Mouse (Mus musculus): ENCODE measurements around the gene Cuedc1. TPM values are rescaled to one million over a fixed set of nuclear protein-coding genes. Genes with fewer than 3 reads are reported as not detected.

Cuedc1 gene
- polyA plus RNA-seq, 1 experiment, result 10.7 TPM

DNA sequence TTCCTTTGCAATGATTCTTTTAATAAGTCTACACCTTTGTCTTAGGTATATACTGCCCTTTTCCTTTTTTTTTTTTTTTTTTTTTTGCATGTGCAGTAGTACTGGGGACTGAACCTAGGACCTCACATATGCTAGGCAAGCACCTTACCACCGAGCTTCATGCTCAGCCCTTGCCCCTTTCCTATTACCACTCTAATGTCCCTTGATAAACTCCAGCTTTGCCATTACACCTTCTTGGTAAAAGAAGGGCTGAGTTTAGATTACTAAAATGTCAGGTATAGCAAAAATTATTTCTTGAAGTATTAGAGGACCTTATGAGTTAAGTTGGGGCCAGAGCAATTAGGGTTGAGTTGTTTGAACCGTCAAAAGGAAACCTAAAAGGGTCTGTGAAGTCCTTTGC is 42.1 kb upstream of the Cuedc1 start:
- Histone ChIP-seq H3K36me3 (ENCODE audit: control insufficient read depth, insufficient read depth, low read length) (peaks cover 8% of the 10 kb centered on the region), H3K27ac (ENCODE audit: insufficient read depth, low read length) (no peak overlapping the region), H3K4me1 (ENCODE audit: control insufficient read depth, insufficient read depth, insufficient read length) (no peaks in the 10 kb centered on the region), H3K27me3 (ENCODE audit: control insufficient read depth, insufficient read depth, low read length) (no peaks in the 10 kb centered on the region), H3K4me3 (ENCODE audit: extremely low read depth, insufficient read depth, insufficient read length) (no peak overlapping the region)
- DNase-seq (ENCODE audit: low read depth in 1 of 2, low spot score in 2 of 2), result no peak
- TF ChIP-seq POLR2A (IDR thresholded peaks at IDR 0.05; ENCODE audit: low read depth, low read length) (no peak), CTCF (IDR thresholded peaks at IDR 0.05; ENCODE audit: extremely low read depth, insufficient read depth, insufficient read length, insufficient replicate concordance) (no peak)
- 83% methylated on average over 2 of the region's 2 CpGs for WGBS

DNA sequence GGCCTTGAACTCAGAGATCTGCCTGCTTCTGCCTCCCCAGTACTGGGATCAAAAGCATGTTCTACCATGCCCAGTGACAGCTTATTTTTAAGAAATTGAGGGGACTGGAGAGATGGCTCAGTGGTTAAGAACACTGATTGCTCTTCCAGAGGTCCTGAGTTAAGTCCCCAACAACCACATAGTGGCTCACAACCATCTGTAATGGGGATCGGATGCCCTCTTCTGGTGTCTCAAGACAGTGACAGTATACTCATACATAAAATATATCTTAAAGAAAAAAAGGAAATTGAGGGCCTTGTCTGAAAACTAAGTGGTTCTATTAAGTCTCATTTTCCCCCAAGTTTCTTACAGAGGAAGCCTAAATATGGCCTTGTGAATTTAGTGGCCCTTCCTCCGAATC is 40.1 kb upstream of the Cuedc1 start:
- 0 out of 2 replicates have a peak, but pooled peaks cover 1% of the 10 kb centered on the region for H3K36me3 ChIP-seq (ENCODE audit: control insufficient read depth, insufficient read depth, low read length)
- no peaks in the 10 kb centered on the region for H3K27me3 ChIP-seq (ENCODE audit: control insufficient read depth, insufficient read depth, low read length)
- H3K4me1 ChIP-seq (ENCODE audit: control insufficient read depth, insufficient read depth, insufficient read length), result no peaks in the 10 kb centered on the region
- DNase-seq (ENCODE audit: low read depth in 1 of 2, low spot score in 2 of 2), result no peak
- no peak overlapping the region for H3K27ac ChIP-seq (ENCODE audit: insufficient read depth, low read length)
- WGBS, result 80% methylated on average over 2 of the region's 2 CpGs
- no peak for TF ChIP-seq POLR2A (IDR thresholded peaks at IDR 0.05; ENCODE audit: low read depth, low read length)
- TF ChIP-seq CTCF (IDR thresholded peaks at IDR 0.05; ENCODE audit: extremely low read depth, insufficient read depth, insufficient read length, insufficient replicate concordance), result no peak
- no peak overlapping the region for H3K4me3 ChIP-seq (ENCODE audit: extremely low read depth, insufficient read depth, insufficient read length)

DNA sequence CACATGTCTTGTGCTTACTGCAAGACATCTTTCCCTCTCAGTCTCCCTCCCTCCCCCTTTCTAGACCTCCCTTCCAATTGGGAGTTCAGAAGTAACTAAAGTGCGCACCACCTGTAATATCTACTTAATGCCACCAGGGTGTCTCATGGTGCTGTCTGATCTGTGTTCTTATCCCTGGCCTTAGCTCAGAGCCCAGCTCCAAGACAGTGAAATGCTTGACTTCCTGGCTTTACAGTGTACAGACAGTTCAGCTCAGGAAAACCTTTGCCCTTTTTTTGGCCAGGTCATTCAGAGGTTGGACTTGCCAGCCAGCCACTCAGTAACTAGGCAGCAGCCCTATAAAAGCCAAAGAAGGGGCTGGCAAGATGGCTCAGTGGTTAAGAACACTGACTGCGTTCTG is 38.7 kb upstream of the Cuedc1 start:
- WGBS, result 52% methylated on average over 2 of the region's 2 CpGs
- Histone ChIP-seq H3K36me3 (ENCODE audit: control insufficient read depth, insufficient read depth, low read length) (no peaks in the 10 kb centered on the region), H3K27me3 (ENCODE audit: control insufficient read depth, insufficient read depth, low read length) (no peaks in the 10 kb centered on the region), H3K4me1 (ENCODE audit: control insufficient read depth, insufficient read depth, insufficient read length) (no peaks in the 10 kb centered on the region), H3K27ac (ENCODE audit: insufficient read depth, low read length) (no peak overlapping the region), H3K4me3 (ENCODE audit: extremely low read depth, insufficient read depth, insufficient read length) (no peak overlapping the region)
- TF ChIP-seq CTCF (IDR thresholded peaks at IDR 0.05; ENCODE audit: extremely low read depth, insufficient read depth, insufficient read length, insufficient replicate concordance) (peak; percentile 63; the same call in 1 of the 2 replicates), POLR2A (IDR thresholded peaks at IDR 0.05; ENCODE audit: low read depth, low read length) (no peak)
- DNase-seq (ENCODE audit: low read depth in 1 of 2, low spot score in 2 of 2), result peak in 1 of 2 experiments; percentile 16

DNA sequence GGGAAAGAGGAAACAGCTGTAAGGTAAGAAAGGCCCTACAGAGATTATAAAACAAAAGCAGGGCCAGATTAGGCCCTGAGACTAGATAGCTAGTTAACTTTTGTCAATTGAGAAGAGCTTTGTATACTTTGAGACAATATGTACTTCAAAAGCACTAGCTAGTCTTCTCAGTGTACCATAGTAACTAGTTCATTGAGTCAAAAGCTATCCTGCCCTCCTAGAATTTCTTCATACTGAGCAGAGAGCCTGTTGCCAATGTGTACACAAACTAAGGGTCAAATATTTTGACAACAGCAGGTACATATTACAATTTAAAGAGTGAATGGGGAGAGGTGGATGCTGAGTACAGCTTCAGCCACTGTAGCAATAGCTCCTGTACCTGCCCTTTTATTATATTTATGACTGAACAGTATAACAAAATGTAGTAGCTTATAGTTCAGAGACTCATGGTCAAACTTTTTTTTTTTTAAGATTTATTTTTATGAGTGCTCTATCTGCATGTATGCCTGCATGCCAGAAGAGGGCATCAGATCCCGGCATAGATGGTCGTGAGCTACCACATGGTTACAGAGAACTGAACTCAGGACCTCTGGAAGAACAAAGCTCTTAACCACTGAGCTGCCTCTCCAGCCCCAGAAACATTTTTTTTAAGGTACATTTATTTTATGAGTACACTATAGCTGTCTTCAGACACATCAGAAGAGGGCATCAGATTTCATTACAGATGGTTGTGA is 35.8 kb upstream of the Cuedc1 start:
- no peaks in the 10 kb centered on the region for H3K36me3 ChIP-seq (ENCODE audit: control insufficient read depth, insufficient read depth, low read length)
- peak in 1 of 2 experiments; percentile 22 for DNase-seq (ENCODE audit: low read depth in 1 of 2, low spot score in 2 of 2)
- TF ChIP-seq POLR2A (IDR thresholded peaks at IDR 0.05; ENCODE audit: low read depth, low read length), result no peak
- peak; percentile 22; the same call in 1 of the 2 replicates for TF ChIP-seq CTCF (IDR thresholded peaks at IDR 0.05; ENCODE audit: extremely low read depth, insufficient read depth, insufficient read length, insufficient replicate concordance)
- no peaks in the 10 kb centered on the region for H3K4me1 ChIP-seq (ENCODE audit: control insufficient read depth, insufficient read depth, insufficient read length)
- no peak overlapping the region for H3K27ac ChIP-seq (ENCODE audit: insufficient read depth, low read length)
- WGBS, result 50% methylated on average over 2 of the region's 2 CpGs
- H3K27me3 ChIP-seq (ENCODE audit: control insufficient read depth, insufficient read depth, low read length), result no peaks in the 10 kb centered on the region
- H3K4me3 ChIP-seq (ENCODE audit: extremely low read depth, insufficient read depth, insufficient read length), result no peak overlapping the region

DNA sequence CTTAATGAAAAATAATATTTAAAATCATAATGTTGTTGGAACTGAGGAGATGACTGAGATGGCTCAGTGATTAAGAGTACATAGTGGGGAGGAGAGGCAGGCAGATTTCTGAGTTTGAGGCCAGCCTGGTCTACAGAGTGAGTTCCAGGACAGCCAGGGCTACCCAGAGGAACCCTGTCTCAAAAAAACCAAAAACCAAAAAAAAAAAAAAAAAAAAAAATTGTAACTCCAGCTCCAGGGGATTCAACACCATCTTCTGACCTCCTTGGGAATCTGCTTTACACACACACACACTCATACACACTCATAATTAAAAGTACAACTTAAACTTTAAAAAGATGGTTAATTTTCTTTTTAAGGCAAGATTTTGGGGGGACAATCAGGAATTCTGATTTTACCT is 32.1 kb upstream of the Cuedc1 start:
- Histone ChIP-seq H3K27me3 (ENCODE audit: control insufficient read depth, insufficient read depth, low read length) (peaks cover 4% of the 10 kb centered on the region; the same call in 1 of the 2 replicates), H3K4me1 (ENCODE audit: control insufficient read depth, insufficient read depth, insufficient read length) (peaks cover 9% of the 10 kb centered on the region), H3K36me3 (ENCODE audit: control insufficient read depth, insufficient read depth, low read length) (no peaks in the 10 kb centered on the region), H3K27ac (ENCODE audit: insufficient read depth, low read length) (no peak overlapping the region), H3K4me3 (ENCODE audit: extremely low read depth, insufficient read depth, insufficient read length) (no peak overlapping the region)
- no peak for TF ChIP-seq CTCF (IDR thresholded peaks at IDR 0.05; ENCODE audit: extremely low read depth, insufficient read depth, insufficient read length, insufficient replicate concordance)
- TF ChIP-seq POLR2A (IDR thresholded peaks at IDR 0.05; ENCODE audit: low read depth, low read length), result no peak
- no peak for DNase-seq (ENCODE audit: low read depth in 1 of 2, low spot score in 2 of 2)

DNA sequence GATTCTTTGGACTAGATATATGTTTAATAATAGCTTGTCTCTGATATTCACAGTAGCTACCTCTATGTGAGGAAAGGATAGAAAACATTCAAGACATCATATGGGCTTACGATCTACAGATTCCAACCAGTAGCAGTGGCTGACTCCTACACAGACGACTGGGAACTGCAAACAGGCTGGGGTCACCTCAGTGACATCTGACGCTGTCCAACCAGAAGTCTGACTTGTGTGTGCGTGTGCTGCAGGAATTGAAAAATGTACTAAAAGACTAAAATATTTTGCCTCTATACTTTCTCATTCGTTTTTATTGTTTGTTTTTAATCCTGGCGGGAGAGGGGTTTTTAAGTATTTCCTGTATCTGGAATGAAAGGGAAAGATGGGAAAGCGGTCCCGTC is 30.7 kb upstream of the Cuedc1 start:
- no peak for DNase-seq (ENCODE audit: low read depth in 1 of 2, low spot score in 2 of 2)
- WGBS, result 6% methylated on average over 8 of the region's 8 CpGs

More for the DNA sequence above, 30.7 kb upstream of the Cuedc1 start:
- Histone ChIP-seq H3K36me3 (ENCODE audit: control insufficient read depth, insufficient read depth, low read length) (no peaks in the 10 kb centered on the region), H3K27me3 (ENCODE audit: control insufficient read depth, insufficient read depth, low read length) (peaks cover 4% of the 10 kb centered on the region; the same call in 1 of the 2 replicates), H3K4me1 (ENCODE audit: control insufficient read depth, insufficient read depth, insufficient read length) (peaks cover 9% of the 10 kb centered on the region), H3K27ac (ENCODE audit: insufficient read depth, low read length) (peak overlapping the region; percentile 88), H3K4me3 (ENCODE audit: extremely low read depth, insufficient read depth, insufficient read length) (peak overlapping the region; percentile 75)
- TF ChIP-seq CTCF (IDR thresholded peaks at IDR 0.05; ENCODE audit: extremely low read depth, insufficient read depth, insufficient read length, insufficient replicate concordance) (no peak), POLR2A (IDR thresholded peaks at IDR 0.05; ENCODE audit: low read depth, low read length) (no peak)

Measured in spleen, adult 2 months (tissue).